Mouse (Mus musculus) G1E (cell line): Measurements from ENCODE around the gene Il19.

Experiments
- CTCF ChIP-seq: IDR thresholded peaks from 2 replicates; pipeline ENCODE4 v1.5.1; 2012; ENCODE audit warnings: low read depth, low read length, inconsistent platforms, mixed read lengths
- GATA2 ChIP-seq: IDR thresholded peaks from 2 replicates; pipeline ENCODE4 v1.6.1; 2012; ENCODE audit warnings: low read depth, low read length, inconsistent platforms, borderline replicate concordance
- POLR2AphosphoS5 ChIP-seq: IDR thresholded peaks from 2 replicates; pipeline ENCODE4 v1.6.1; 2012; ENCODE audit warnings: low read depth, low read length, inconsistent platforms; ENCODE audit not compliant: insufficient replicate concordance
- TAL1 ChIP-seq: conservative IDR thresholded peaks from 2 replicates; pipeline ENCODE4 v1.6.1; 2012; ENCODE audit warnings: low read depth, low read length, inconsistent platforms, mixed read lengths

- TF ChIP-seq CTCF (no peak), GATA2 (no peak), POLR2AphosphoS5 (no peak), TAL1 (no peak)
Measured at GRCm38 (mm10) chr1:130902505-130902904, 37.4 kb downstream of the Il19 start.
